Mouse (Mus musculus): ENCODE results near the gene Slc25a5. TPM values are rescaled to one million over a fixed set of nuclear protein-coding genes. Genes with fewer than 3 reads are reported as not detected.

Slc25a5 gene
- polyA plus RNA-seq, 1 experiment from 2014 or later, result 719 TPM

- Histone ChIP-seq H3K27me3 (ENCODE audit: insufficient read depth, low read length) (no peaks in the 10 kb centered on the region), H3K9me3 (ENCODE audit: low read length) (no peaks in the 10 kb centered on the region), H3K4me1 (ENCODE audit: insufficient read depth) (no peaks in the 10 kb centered on the region), H3K27ac (ENCODE audit: low read depth) (no peak overlapping the region), H3K4me3 (ENCODE audit: low read depth, low read length) (no peak overlapping the region), H3K36me3 (replicated peaks; ENCODE audit: insufficient read depth, low read length) (no peaks in the 10 kb centered on the region), H3K4me2 (ENCODE audit: low read depth, low read length) (no peak overlapping the region), H3K9ac (replicated peaks) (no peak overlapping the region)
- 75% methylated on average over 7 of the region's 7 CpGs for WGBS (ENCODE audit: insufficient replicate concordance)
- ATAC-seq (no peak), DNase-seq (no peak)
- TF ChIP-seq CTCF (IDR thresholded peaks at IDR 0.05; ENCODE audit: low read depth) (no peak), EP300 (IDR thresholded peaks at IDR 0.05; ENCODE audit: low read depth) (no peak)
Observed at GRCm38 (mm10) chrX:36757796-36758472, 37.5 kb upstream of the Slc25a5 start.

GRCm38 (mm10) chrX:36758566-36758965 lies 36.9 kb upstream of the Slc25a5 start:
- Histone ChIP-seq H3K36me3 (replicated peaks; ENCODE audit: insufficient read depth, low read length) (no peaks in the 10 kb centered on the region), H3K4me1 (ENCODE audit: insufficient read depth) (no peaks in the 10 kb centered on the region), H3K4me2 (ENCODE audit: low read depth, low read length) (no peak overlapping the region), H3K27ac (ENCODE audit: low read depth) (no peak overlapping the region), H3K27me3 (ENCODE audit: insufficient read depth, low read length) (no peaks in the 10 kb centered on the region), H3K9ac (replicated peaks) (no peak overlapping the region), H3K4me3 (ENCODE audit: low read depth, low read length) (no peak overlapping the region), H3K9me3 (ENCODE audit: low read length) (no peaks in the 10 kb centered on the region)
- whole genome bisulfite sequencing (ENCODE audit: insufficient replicate concordance), result 53% methylated on average over 6 of the region's 6 CpGs
- ATAC-seq (no peak), DNase-seq (no peak)
- no peak for TF ChIP-seq CTCF (IDR thresholded peaks at IDR 0.05; ENCODE audit: low read depth)
- TF ChIP-seq EP300 (IDR thresholded peaks at IDR 0.05; ENCODE audit: low read depth), result no peak

GRCm38 (mm10) chrX:36760946-36761635 lies 34.4 kb upstream of the Slc25a5 start:
- Histone ChIP-seq H3K4me1 (ENCODE audit: insufficient read depth) (no peaks in the 10 kb centered on the region), H3K36me3 (replicated peaks; ENCODE audit: insufficient read depth, low read length) (no peaks in the 10 kb centered on the region), H3K27me3 (ENCODE audit: insufficient read depth, low read length) (no peaks in the 10 kb centered on the region), H3K9ac (replicated peaks) (no peak overlapping the region), H3K4me3 (ENCODE audit: low read depth, low read length) (no peak overlapping the region), H3K4me2 (ENCODE audit: low read depth, low read length) (no peak overlapping the region), H3K9me3 (ENCODE audit: low read length) (no peaks in the 10 kb centered on the region), H3K27ac (ENCODE audit: low read depth) (no peak overlapping the region; the same call in 1 of the 2 replicates)
- ATAC-seq, result peak; percentile 38; the same call in 1 of the 2 replicates
- TF ChIP-seq EP300 (IDR thresholded peaks at IDR 0.05; ENCODE audit: low read depth) (no peak), CTCF (IDR thresholded peaks at IDR 0.05; ENCODE audit: low read depth) (peak; percentile 85)
- DNase-seq, result peak; percentile 36
- WGBS (ENCODE audit: insufficient replicate concordance), result 61% methylated on average over 6 of the region's 6 CpGs

- WGBS (ENCODE audit: insufficient replicate concordance), result 71% methylated on average over 5 of the region's 5 CpGs
- H3K27me3 ChIP-seq (ENCODE audit: insufficient read depth, low read length), result no peaks in the 10 kb centered on the region
- H3K4me3 ChIP-seq (ENCODE audit: low read depth, low read length), result no peak overlapping the region
- H3K9ac ChIP-seq (replicated peaks), result no peak overlapping the region
- no peak overlapping the region for H3K4me2 ChIP-seq (ENCODE audit: low read depth, low read length)
- no peaks in the 10 kb centered on the region for H3K4me1 ChIP-seq (ENCODE audit: insufficient read depth)
- no peaks in the 10 kb centered on the region for H3K9me3 ChIP-seq (ENCODE audit: low read length)
- H3K27ac ChIP-seq (ENCODE audit: low read depth), result peak overlapping the region; percentile 62
- ATAC-seq (peak; percentile 80), DNase-seq (no peak)
- H3K36me3 ChIP-seq (replicated peaks; ENCODE audit: insufficient read depth, low read length), result no peaks in the 10 kb centered on the region
- no peak for TF ChIP-seq EP300 (IDR thresholded peaks at IDR 0.05; ENCODE audit: low read depth)
- no peak for TF ChIP-seq CTCF (IDR thresholded peaks at IDR 0.05; ENCODE audit: low read depth)
Observed at GRCm38 (mm10) chrX:36762289-36762688, 33.2 kb upstream of the Slc25a5 start.

GRCm38 (mm10) chrX:36762894-36763293 lies 32.6 kb upstream of the Slc25a5 start:
- Histone ChIP-seq H3K27ac (ENCODE audit: low read depth) (peak overlapping the region; percentile 62), H3K4me3 (ENCODE audit: low read depth, low read length) (no peak overlapping the region), H3K4me1 (ENCODE audit: insufficient read depth) (no peaks in the 10 kb centered on the region), H3K4me2 (ENCODE audit: low read depth, low read length) (no peak overlapping the region), H3K9ac (replicated peaks) (no peak overlapping the region), H3K27me3 (ENCODE audit: insufficient read depth, low read length) (no peaks in the 10 kb centered on the region), H3K9me3 (ENCODE audit: low read length) (no peaks in the 10 kb centered on the region), H3K36me3 (replicated peaks; ENCODE audit: insufficient read depth, low read length) (no peaks in the 10 kb centered on the region)
- WGBS (ENCODE audit: insufficient replicate concordance), result 48% methylated on average over 4 of the region's 4 CpGs
- no peak for DNase-seq
- peak; percentile 70 for ATAC-seq
- TF ChIP-seq CTCF (IDR thresholded peaks at IDR 0.05; ENCODE audit: low read depth) (no peak), EP300 (IDR thresholded peaks at IDR 0.05; ENCODE audit: low read depth) (peak; percentile 43; the same call in 1 of the 2 replicates)

GRCm38 (mm10) chrX:36763298-36763933 lies 32.0 kb upstream of the Slc25a5 start:
- TF ChIP-seq EP300 (IDR thresholded peaks at IDR 0.05; ENCODE audit: low read depth) (no peak), CTCF (IDR thresholded peaks at IDR 0.05; ENCODE audit: low read depth) (no peak)
- no peaks in the 10 kb centered on the region for H3K4me1 ChIP-seq (ENCODE audit: insufficient read depth)
- H3K9me3 ChIP-seq (ENCODE audit: low read length), result no peaks in the 10 kb centered on the region
- H3K4me3 ChIP-seq (ENCODE audit: low read depth, low read length), result no peak overlapping the region
- WGBS (ENCODE audit: insufficient replicate concordance), result 69% methylated on average over 11 of the region's 11 CpGs
- ATAC-seq (no peak), DNase-seq (no peak)
- no peak overlapping the region for H3K4me2 ChIP-seq (ENCODE audit: low read depth, low read length)
- H3K36me3 ChIP-seq (replicated peaks; ENCODE audit: insufficient read depth, low read length), result no peaks in the 10 kb centered on the region
- H3K27me3 ChIP-seq (ENCODE audit: insufficient read depth, low read length), result no peaks in the 10 kb centered on the region
- H3K27ac ChIP-seq (ENCODE audit: low read depth), result no peak overlapping the region
- no peak overlapping the region for H3K9ac ChIP-seq (replicated peaks)
